Mouse (Mus musculus): ENCODE data around the gene Hist1h4d. TPM values are rescaled to one million over a fixed set of nuclear protein-coding genes. Genes with fewer than 3 reads are reported as not detected.

Hist1h4d gene
- polyA plus RNA-seq, 2 experiments from 2014 or later: 20.2 to 22.9 TPM

Other genes starting within 250 kb of the Hist1h4d start
- 10 to 100 TPM; 29.6 to 34.2 TPM for gene Zfp322a, start 212.4 kb upstream of the Hist1h4d start, polyA plus RNA-seq (2017; shearing (Covaris generic))
- 10 to 100 TPM; 12.4 to 14.5 TPM for gene Abt1, start 157.7 kb upstream of the Hist1h4d start, polyA plus RNA-seq (2017; shearing (Covaris generic))
- not detected for gene Btn1a1, start 115.7 kb upstream of the Hist1h4d start, polyA plus RNA-seq (2017; shearing (Covaris generic))
- gene Btn2a2, start 92.7 kb upstream of the Hist1h4d start, polyA plus RNA-seq (2017; shearing (Covaris generic)): not detected
- 10 to 100 TPM in 1 of 2 experiments, 1 to 10 TPM in 1; 9.5 to 10.8 TPM for gene Hist1h4h, start 50.5 kb upstream of the Hist1h4d start, polyA plus RNA-seq (2017; shearing (Covaris generic))
- 1 to 10 TPM in 1 of 2 experiments, not detected in 1; 2.7 TPM for gene Hist1h2af, start 47.7 kb upstream of the Hist1h4d start, polyA plus RNA-seq (2017; shearing (Covaris generic))
- gene Hist1h3g, start 46.2 kb upstream of the Hist1h4d start, polyA plus RNA-seq (2017; shearing (Covaris generic)): not detected
- gene Hist1h2bh, start 38.2 kb upstream of the Hist1h4d start, polyA plus RNA-seq (2017; shearing (Covaris generic)): under 1 TPM; 0.41 to 0.66 TPM
- gene Hist1h3f, start 37.5 kb upstream of the Hist1h4d start, polyA plus RNA-seq (2017; shearing (Covaris generic)): not detected
- 1 to 10 TPM in 1 of 2 experiments, not detected in 1; 1.1 TPM for gene Hist1h4f, start 29.9 kb upstream of the Hist1h4d start, polyA plus RNA-seq (2017; shearing (Covaris generic))
- under 1 TPM; 0.18 to 0.35 TPM for gene Hist1h1d, start 28.3 kb upstream of the Hist1h4d start, polyA plus RNA-seq (2017; shearing (Covaris generic))
- gene Hist1h3e, start 19.2 kb upstream of the Hist1h4d start, polyA plus RNA-seq (2017; shearing (Covaris generic)): 1 to 10 TPM; 2.2 to 4.1 TPM
- gene Hist1h2ae, start 10.4 kb upstream of the Hist1h4d start, polyA plus RNA-seq (2017; shearing (Covaris generic)): 10 to 100 TPM; 12.3 to 17.6 TPM
- 1 to 10 TPM; 8.0 to 8.6 TPM for gene Hist1h2bg, start 10.2 kb upstream of the Hist1h4d start, polyA plus RNA-seq (2017; shearing (Covaris generic))
- not detected for gene Hist1h2bf, start 7.4 kb upstream of the Hist1h4d start, polyA plus RNA-seq (2017; shearing (Covaris generic))
- gene Hist1h2ad, start 7.2 kb upstream of the Hist1h4d start, polyA plus RNA-seq (2017; shearing (Covaris generic)): under 1 TPM in 1 of 2 experiments, not detected in 1; 0.96 TPM
- not detected for gene Hist1h3d, start 5.8 kb upstream of the Hist1h4d start, polyA plus RNA-seq (2017; shearing (Covaris generic))
- 1 to 10 TPM; 3.3 to 4.0 TPM for gene Hist1h2be, start 39.5 kb downstream of the Hist1h4d start, polyA plus RNA-seq (2017; shearing (Covaris generic))
- 10 to 100 TPM; 10.6 to 11.3 TPM for gene Hist1h1e, start 41.0 kb downstream of the Hist1h4d start, polyA plus RNA-seq (2017; shearing (Covaris generic))
- under 1 TPM; 0.51 to 0.74 TPM for gene Hist1h2ac, start 102.3 kb downstream of the Hist1h4d start, polyA plus RNA-seq (2017; shearing (Covaris generic))
- gene Hist1h2bc, start 102.6 kb downstream of the Hist1h4d start, polyA plus RNA-seq (2017; shearing (Covaris generic)): 1 to 10 TPM; 4.0 to 4.2 TPM
- not detected for gene Hist1h1t, start 114.2 kb downstream of the Hist1h4d start, polyA plus RNA-seq (2017; shearing (Covaris generic))
- 1 to 10 TPM; 8.7 to 9.4 TPM for gene Hist1h4c, start 116.9 kb downstream of the Hist1h4d start, polyA plus RNA-seq (2017; shearing (Covaris generic))
- under 1 TPM; 0.57 to 0.69 TPM for gene Hfe, start 129.3 kb downstream of the Hist1h4d start, polyA plus RNA-seq (2017; shearing (Covaris generic))
- 10 to 100 TPM in 1 of 2 experiments, 1 to 10 TPM in 1; 8.9 to 10.5 TPM for gene Hist1h1c, start 157.2 kb downstream of the Hist1h4d start, polyA plus RNA-seq (2017; shearing (Covaris generic))
- gene Hist1h3c, start 164.0 kb downstream of the Hist1h4d start, polyA plus RNA-seq (2017; shearing (Covaris generic)): 1 to 10 TPM in 1 of 2 experiments, not detected in 1; 1.3 TPM
- gene Hist1h2bb, start 165.1 kb downstream of the Hist1h4d start, polyA plus RNA-seq (2017; shearing (Covaris generic)): 1 to 10 TPM in 1 of 2 experiments, not detected in 1; 2.9 TPM
- 1 to 10 TPM; 2.8 to 8.2 TPM for gene Hist1h2ab, start 169.5 kb downstream of the Hist1h4d start, polyA plus RNA-seq (2017; shearing (Covaris generic))
- gene Hist1h3b, start 170.7 kb downstream of the Hist1h4d start, polyA plus RNA-seq (2017; shearing (Covaris generic)): not detected
- 1 to 10 TPM in 1 of 2 experiments, not detected in 1; 5.4 TPM for gene Hist1h4b, start 175.4 kb downstream of the Hist1h4d start, polyA plus RNA-seq (2017; shearing (Covaris generic))
- gene Hist1h4a, start 179.6 kb downstream of the Hist1h4d start, polyA plus RNA-seq (2017; shearing (Covaris generic)): not detected
- 1 to 10 TPM in 1 of 2 experiments, not detected in 1; 1.8 TPM for gene Hist1h3a, start 180.8 kb downstream of the Hist1h4d start, polyA plus RNA-seq (2017; shearing (Covaris generic))
- gene Hist1h1a, start 182.1 kb downstream of the Hist1h4d start, polyA plus RNA-seq (2017; shearing (Covaris generic)): 1 to 10 TPM; 2.6 to 3.4 TPM
- not detected for gene Trim38, start 188.3 kb downstream of the Hist1h4d start, polyA plus RNA-seq (2017; shearing (Covaris generic))
- not detected for gene Slc17a2, start 225.4 kb downstream of the Hist1h4d start, polyA plus RNA-seq (2017; shearing (Covaris generic))